Mouse (Mus musculus) frontal cortex, postnatal 25 days (tissue): ENCODE measurements around the gene Rufy2.

Experiments used
- DNase-seq, 2 experiments: peaks; one replicate each; pipeline ENCODE4 v3.0.0; 2022; ENCODE audit warnings: low spot score in 2 of 2

Gene Rufy2

DNA sequence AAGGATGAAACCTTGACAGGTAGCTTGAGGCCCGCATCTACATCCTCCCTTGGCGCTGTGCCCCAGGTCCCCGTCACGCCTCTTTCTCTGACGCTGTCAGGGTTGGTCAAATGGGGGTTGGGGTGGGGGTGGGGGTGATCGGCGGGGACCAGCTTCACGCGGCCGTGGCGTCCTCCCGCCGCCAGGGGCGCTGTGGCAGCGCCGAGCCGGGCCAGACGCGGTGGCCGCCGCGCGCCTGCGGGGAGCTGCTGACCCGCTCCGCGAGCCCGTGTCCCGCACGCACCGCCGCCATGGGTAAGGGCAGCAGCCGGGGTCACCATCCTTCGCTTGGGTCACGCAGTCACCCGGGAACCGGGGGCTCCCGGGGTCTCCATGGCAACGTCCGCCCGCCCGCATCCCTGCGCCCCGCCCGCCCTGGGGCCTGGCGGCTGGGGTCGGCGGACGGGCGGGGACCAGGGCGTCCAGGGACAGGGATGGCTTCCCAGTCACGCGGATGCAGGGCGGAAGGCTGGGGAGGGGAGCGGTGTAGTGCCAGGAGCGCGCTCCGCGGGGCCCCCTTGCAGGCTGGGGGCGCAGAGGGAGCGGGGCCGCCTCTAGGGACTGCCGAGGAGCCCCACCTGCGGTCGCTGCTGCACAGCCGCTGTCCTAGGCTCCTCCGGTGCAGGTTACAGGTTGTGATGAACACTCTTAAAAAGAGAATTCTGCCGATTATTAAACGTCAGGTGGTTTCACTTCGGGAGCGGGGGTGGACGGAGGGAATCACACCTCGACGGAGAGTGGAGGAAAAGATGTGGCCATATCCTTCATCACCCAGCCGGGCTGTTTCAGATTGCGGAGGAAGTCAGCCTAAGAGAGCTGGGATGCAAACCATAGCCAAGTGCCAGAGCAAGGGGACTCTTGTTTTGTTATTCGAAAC, at the start of gene Rufy2:
Gene Rufy2 (plus strand): TSS at position 185 of the 916 bp plus-strand sequence.
- peak; percentile 76 to 83 for DNase-seq

- DNase-seq: no peak
Observed at GRCm38 (mm10) chr10:62932381-62932780, 47.6 kb upstream of the Rufy2 start.

DNA sequence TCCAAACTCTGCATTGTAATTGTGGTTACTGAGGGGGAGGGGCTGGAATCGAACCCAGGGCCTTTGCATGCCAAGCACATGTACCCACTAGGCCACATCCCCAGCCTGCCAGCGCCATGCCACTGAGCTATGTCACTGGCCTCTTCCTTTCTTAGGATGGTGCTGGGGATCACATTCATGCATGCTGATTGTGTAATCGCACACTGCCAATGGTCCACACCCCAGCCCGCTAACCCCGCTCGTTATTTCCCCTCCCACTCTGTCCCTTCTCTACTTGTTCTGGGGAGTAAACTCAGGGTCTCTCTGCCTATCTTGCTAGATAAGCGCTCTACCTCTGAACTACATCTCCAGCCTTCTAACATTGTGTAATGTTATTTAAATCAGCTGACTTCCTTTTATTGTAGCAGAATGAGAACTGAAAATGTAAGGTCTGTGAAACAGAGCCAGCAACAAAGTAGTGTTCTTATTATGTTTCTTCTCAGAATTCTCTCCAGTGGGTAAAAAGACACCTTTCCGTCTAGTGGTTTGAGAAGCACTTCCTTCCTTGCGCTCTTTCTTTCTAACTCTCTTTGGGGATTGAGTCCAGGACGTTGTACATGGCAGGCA, 34.9 kb upstream of the Rufy2 start:
- no peak for DNase-seq

DNA sequence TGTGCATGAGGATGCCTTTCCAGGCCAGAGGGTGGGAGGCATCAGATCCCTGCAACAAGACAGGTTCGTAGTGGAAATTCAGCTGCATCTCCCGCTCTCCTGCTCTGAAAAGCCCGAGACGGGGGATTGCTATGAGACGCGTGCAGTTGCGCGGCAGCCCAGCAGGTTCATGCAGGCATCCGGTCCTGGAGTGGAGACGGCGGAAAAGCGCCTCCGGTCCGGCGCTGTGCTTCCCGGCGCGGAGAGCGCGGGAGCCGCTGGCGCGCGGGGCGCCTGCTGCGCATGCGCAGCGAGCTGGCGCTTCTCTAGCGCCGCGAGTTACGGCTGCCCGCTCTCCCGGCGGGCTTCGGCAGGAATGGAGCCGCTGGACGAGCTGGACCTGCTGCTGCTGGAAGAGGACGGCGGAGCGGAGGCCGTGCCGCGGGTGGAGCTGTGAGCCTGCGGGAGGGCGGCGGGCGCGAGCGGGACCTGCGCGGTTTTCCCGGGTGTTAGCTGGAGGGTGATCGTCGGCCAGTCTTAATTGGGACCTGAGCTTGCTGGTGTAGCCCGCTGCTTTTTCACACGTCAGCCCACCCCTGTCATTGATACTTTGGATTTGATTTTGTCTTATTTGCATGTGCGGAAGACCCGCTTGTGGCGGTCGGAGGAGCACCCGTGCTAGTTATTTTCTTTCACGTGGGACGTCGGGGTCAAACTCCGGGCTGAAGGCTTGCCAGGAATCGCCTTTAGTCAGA, 33.1 kb upstream of the Rufy2 start, which contains the start of gene Dna2:
Gene Dna2 (plus strand): TSS at position 289 of the 734 bp plus-strand sequence.
- DNase-seq: peak; percentile 43 to 50

DNA sequence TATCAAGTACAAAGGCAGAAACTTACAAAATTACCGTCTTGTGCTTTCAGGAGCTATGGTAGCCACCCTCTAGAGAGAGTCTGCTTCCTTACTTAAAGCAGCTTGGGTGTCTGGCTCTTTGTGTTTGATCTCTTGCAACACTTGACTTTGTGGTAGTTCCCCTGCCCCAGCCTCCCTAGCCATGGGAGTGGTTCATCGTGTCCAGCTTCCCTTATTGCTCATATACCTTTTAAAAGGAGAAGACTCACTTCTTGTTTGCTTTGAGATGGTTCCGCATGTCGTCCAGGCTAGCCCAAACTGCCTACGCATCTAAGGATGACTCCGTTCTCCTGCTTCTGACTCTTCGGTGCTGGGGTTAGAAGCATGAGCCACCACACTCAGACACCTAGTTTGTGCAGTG, 31.5 kb upstream of the Rufy2 start:
- no peak for DNase-seq

- no peak for DNase-seq
Observed at GRCm38 (mm10) chr10:62963956-62964355, 16.1 kb upstream of the Rufy2 start.

GRCm38 (mm10) chr10:62965796-62966195, 14.2 kb upstream of the Rufy2 start:
- DNase-seq: no peak

DNA sequence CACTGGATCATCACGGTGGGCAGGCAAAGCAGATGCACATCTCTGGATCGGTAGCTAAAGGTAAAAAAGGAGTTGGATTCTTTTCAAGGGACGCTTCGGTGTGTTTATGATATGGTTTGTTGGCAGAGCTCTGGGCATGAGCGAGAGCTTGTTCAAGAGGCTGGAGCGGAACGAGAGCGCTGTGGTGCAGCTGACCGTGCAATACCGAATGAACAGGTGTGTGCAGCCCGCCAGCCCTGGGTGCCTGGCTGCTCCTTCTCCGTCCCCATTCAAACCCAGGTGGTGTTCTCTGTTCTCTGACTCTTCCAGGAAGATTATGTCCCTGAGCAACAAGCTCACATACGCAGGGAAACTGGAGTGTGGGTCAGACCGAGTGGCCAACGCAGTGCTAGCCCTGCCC, 13.7 kb upstream of the Rufy2 start:
- DNase-seq: no peak

DNA sequence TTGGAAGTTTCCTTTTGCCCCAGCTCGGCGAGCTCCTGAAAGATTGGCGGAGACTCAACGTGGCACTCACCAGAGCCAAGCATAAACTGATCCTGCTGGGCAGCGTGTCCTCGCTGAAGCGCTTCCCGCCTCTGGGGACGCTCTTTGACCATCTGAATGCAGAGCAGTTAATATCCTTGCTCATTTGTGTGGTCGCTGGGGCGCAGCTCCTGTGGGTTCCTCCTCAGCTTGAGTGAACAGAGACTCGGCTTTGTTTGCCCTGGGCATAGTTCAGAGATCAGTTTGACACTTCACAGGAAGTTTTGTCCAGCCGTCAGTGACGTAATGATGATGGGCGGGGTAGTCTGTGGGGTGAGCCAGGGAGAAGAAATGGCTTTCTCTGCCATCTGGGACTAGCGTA, 8.2 kb upstream of the Rufy2 start:
- no peak for DNase-seq

- DNase-seq: no peak
Observed at GRCm38 (mm10) chr10:62979667-62980038, 370 bp upstream of the Rufy2 start.

DNA sequence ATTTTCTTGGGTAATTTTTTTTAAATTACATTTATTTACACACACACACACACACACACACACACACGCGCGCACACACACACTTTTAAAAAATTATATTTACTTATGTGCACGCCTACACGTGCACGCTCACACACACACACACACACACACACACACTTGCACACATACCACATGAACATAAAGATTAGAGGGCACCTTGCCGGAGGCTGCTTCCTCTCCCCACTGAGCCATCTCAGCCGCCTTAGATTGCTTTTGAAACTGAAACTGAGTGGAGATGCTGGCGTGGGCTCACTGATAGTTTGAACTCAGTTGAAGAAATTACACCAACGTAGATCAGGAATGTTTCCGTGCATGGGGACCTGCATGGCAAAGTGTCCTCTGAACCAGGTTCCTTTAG, 4.0 kb downstream of the Rufy2 start:
- DNase-seq: no peak

DNA sequence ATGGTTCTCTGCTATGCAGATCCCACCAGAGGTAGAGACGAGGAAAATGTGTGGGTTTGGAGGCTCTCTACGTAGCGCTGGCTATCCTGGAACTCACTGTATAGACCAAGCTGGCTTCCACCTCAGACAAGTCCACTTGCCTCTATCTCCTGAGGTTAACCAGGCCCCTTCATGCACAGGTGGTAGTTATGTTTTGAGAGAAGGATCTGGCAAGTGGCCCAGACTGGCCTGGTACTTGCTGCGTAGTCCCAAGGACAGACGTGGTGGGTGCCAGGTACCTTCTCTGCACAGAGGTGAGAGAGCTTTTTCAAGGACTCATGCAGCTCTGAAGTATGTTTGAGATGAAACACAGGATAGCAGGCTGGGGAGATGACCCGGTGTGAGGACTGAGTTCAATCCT, 4.5 kb downstream of the Rufy2 start:
- DNase-seq: no peak

- DNase-seq: no peak
Observed at GRCm38 (mm10) chr10:62987341-62987740, 7.3 kb downstream of the Rufy2 start.

- no peak for DNase-seq
Observed at GRCm38 (mm10) chr10:62990636-62991035, 10.6 kb downstream of the Rufy2 start.

- DNase-seq: no peak
Observed at GRCm38 (mm10) chr10:62993991-62994390, 14.0 kb downstream of the Rufy2 start.

GRCm38 (mm10) chr10:63000584-63000983, 20.6 kb downstream of the Rufy2 start:
- DNase-seq: no peak

DNA sequence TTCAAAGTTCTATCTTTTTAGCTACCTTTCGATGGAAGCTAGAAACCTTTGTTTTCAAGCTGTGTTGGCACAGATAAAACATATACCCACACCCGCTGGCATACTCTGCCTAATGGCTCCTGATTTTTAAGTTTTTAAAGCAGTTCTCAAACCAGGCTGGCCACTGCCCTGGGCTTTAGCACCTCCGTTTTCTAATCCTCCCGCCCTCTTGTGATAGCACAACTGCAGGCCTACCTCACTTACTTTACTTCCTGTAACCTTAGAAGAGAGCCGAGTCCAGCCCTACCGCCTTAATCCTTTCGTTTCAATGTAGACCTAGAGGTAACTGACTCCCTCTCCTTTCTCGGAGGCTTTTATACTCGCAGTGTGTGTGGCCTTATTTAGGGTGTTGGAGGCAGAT, 23.2 kb downstream of the Rufy2 start:
- no peak for DNase-seq

GRCm38 (mm10) chr10:63004556-63004955, 24.5 kb downstream of the Rufy2 start:
- DNase-seq: no peak

DNA sequence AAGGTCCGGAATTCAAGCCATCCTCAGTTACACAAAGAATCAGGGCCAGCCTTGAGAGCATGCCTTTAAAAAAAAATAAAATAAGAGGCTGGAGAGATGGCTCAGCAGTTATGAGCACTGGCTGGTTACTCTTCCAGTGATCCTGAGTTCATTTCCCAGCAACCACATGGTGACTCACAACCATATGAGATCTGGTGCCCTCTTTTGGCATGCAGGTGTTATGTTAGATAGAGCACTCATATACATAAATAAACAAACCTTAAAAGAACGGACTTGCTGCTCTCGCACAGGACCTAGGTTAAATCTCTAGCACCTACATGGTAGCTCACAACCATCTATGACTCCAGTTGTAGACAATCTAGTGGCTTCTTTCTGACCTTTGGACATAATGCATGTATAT, 28.2 kb downstream of the Rufy2 start:
- DNase-seq: no peak

- DNase-seq: no peak
Observed at GRCm38 (mm10) chr10:63010268-63010667, 30.2 kb downstream of the Rufy2 start.

DNA sequence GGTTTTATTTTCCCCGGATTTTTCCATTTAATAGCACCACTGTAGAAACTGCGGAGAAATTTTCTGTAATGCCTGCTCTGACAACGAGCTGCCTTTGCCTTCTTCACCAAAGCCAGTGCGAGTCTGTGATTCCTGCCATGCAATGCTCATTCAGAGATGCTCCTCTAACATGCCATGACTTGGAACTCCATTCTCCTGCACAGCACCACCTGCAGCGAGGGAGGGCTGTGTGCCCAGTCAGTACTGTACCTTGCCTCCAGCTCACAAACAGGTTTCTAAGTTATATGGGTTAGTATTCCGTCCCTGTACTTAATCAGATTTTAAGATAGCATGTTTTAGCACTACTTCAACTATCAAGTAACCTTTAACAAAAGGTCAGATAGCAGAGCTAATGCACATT, 31.5 kb downstream of the Rufy2 start:
- DNase-seq: no peak

GRCm38 (mm10) chr10:63013476-63013875, 33.5 kb downstream of the Rufy2 start:
- no peak for DNase-seq

GRCm38 (mm10) chr10:63014168-63014567, 34.1 kb downstream of the Rufy2 start:
- DNase-seq: no peak
